Comparison of ENCODE assay signal across 8 mouse cellular contexts in genomic region chr7:27486102-27486769, GRCm38 (mm10). TPM values are rescaled to one million over a fixed set of nuclear protein-coding genes. Genes with fewer than 3 reads are reported as not detected.
DNase-seq lines count a peak whose midpoint lies in the region; ATAC-seq and TF ChIP-seq lines count a peak whose summit lies in the region.

No protein-coding gene starts in this region.

- no peak for TF ChIP-seq CTCF in liver, embryonic 14.5 days (IDR thresholded peaks at IDR 0.05; ENCODE audit: low read depth)
- TF ChIP-seq CTCF in olfactory bulb, adult 2 months (IDR thresholded peaks at IDR 0.05; ENCODE audit: insufficient read depth, low read depth, low read length): no peak

- TF ChIP-seq EP300 in liver, embryonic 14.5 days (IDR thresholded peaks at IDR 0.05; ENCODE audit: low read depth): no peak

- TF ChIP-seq POLR2A in olfactory bulb, adult 2 months (IDR thresholded peaks at IDR 0.05; ENCODE audit: insufficient read depth, low read depth, low read length): no peak

- peaks cover 30% of the 10 kb centered on the region for H3K4me1 ChIP-seq in hindbrain, embryonic 13.5 days (replicated peaks)
- H3K4me1 ChIP-seq in liver, embryonic 14.5 days (replicated peaks; ENCODE audit: control insufficient read depth in 2 of 2, insufficient read depth in 2 of 2, low read length in 1 of 2): peaks cover 40 to 49% of the 10 kb centered on the region in 2 experiments
- peaks cover 23% of the 10 kb centered on the region; the same call in 1 of the 2 replicates for H3K4me1 ChIP-seq in olfactory bulb, adult 2 months (ENCODE audit: control insufficient read depth, insufficient read depth, low read length)

- peak; percentile 74 for DNase-seq in kidney, adult 9 months
- no peak for DNase-seq in kidney, adult 18-20 months
- DNase-seq in liver, embryonic 14.5 days (ENCODE audit: low read depth in 3 of 3, low spot score in 3 of 3): peak in 2 of 3 experiments; percentile 52 to 58
- DNase-seq in gastrocnemius, adult 18-20 months (ENCODE audit: low spot score): no peak
- no peak for DNase-seq in ovary, postnatal 14 days (ENCODE audit: low spot score)

- no peaks in the 10 kb centered on the region for H3K36me3 ChIP-seq in hindbrain, embryonic 13.5 days
- peaks cover 14% of the 10 kb centered on the region for H3K36me3 ChIP-seq in liver, embryonic 14.5 days (replicated peaks; ENCODE audit: control insufficient read depth, insufficient read depth, low read depth)

- H3K4me3 ChIP-seq in hindbrain, embryonic 13.5 days: peak overlapping the region; percentile 70
- peak overlapping the region; percentile 65 to 74 for H3K4me3 ChIP-seq in liver, embryonic 14.5 days (ENCODE audit: insufficient read depth in 1 of 2, low read depth in 2 of 2, low read length in 2 of 2)
- peak overlapping the region; percentile 88 for H3K4me3 ChIP-seq in olfactory bulb, adult 2 months (ENCODE audit: insufficient read depth, low read depth, low read length)

- peak; percentile 19 for ATAC-seq in common myeloid progenitor, adult 5-6 weeks (replicated peaks; ENCODE audit: low read depth, poor library complexity, severe bottlenecking)
- peak; percentile 25 for ATAC-seq in hindbrain, embryonic 13.5 days (ENCODE audit: low FRiP score)
- peak; percentile 1; the same call in 1 of the 2 replicates for ATAC-seq in liver, embryonic 14.5 days (ENCODE audit: insufficient read depth)

- H3K9me3 ChIP-seq in hindbrain, embryonic 13.5 days: no peaks in the 10 kb centered on the region
- H3K9me3 ChIP-seq in liver, embryonic 14.5 days (ENCODE audit: control insufficient read depth, low read length): no peaks in the 10 kb centered on the region

- peaks cover 17% of the 10 kb centered on the region for H3K27me3 ChIP-seq in hindbrain, embryonic 13.5 days
- no peaks in the 10 kb centered on the region for H3K27me3 ChIP-seq in liver, embryonic 14.5 days (ENCODE audit: control insufficient read depth, insufficient read depth, low read length)

- H3K4me2 ChIP-seq in hindbrain, embryonic 13.5 days: peak overlapping the region; percentile 61
- H3K4me2 ChIP-seq in liver, embryonic 14.5 days (ENCODE audit: low read depth): peak overlapping the region; percentile 75

- WGBS in hindbrain, embryonic 13.5 days: 7% methylated on average over 13 of the region's 13 CpGs
- WGBS in liver, embryonic 14.5 days (ENCODE audit: insufficient replicate concordance): 1% methylated on average over 13 of the region's 13 CpGs
- WGBS in olfactory bulb, adult 2 months: 6% methylated on average over 13 of the region's 13 CpGs

- peak overlapping the region; percentile 43; the same call in 1 of the 2 replicates for H3K9ac ChIP-seq in hindbrain, embryonic 13.5 days
- H3K9ac ChIP-seq in liver, embryonic 14.5 days (replicated peaks): peak overlapping the region; percentile 68

- H3K27ac ChIP-seq in hindbrain, embryonic 13.5 days: peak overlapping the region; percentile 94; the same call in 1 of the 2 replicates
- H3K27ac ChIP-seq in liver, embryonic 14.5 days: peak overlapping the region; percentile 82
- H3K27ac ChIP-seq in olfactory bulb, adult 2 months (ENCODE audit: insufficient read depth, low read depth, low read length): peak overlapping the region; percentile 41; the same call in 1 of the 2 replicates

RNA-seq across cellular contexts. Expression of gene Sertad1, which starts 0.5 kb away (rescaled TPM):
- 11.5 and 14.0 TPM in 2 replicates for total RNA-seq in common myeloid progenitor, adult 5-6 weeks (2017)
- polyA plus RNA-seq in hindbrain, embryonic 13.5 days (2015; fragmentation: Nextera tagmentation; extraction: Ambion mirVana): 10.7 and 11.8 TPM in 2 replicates
- polyA plus RNA-seq in liver, embryonic 14.5 days (2012; rRNA removed): 9.9 and 13.5 TPM in 2 replicates
- 19.7 and 20.3 TPM in 2 replicates for polyA plus RNA-seq in liver, embryonic 14.5 days (2014; fragmentation: Nextera tagmentation; extraction: Ambion mirVana)
- polyA plus RNA-seq in olfactory bulb, adult 2 months (2012; ENCODE audit: insufficient read depth, insufficient read length, low replicate concordance, missing spikeins): not detected in 2 replicates
- 1 to 10 TPM; 6.9 to 8.4 TPM for total RNA-seq in gastrocnemius, adult 18-20 months (2021)

RNA-seq across cellular contexts. Expression of gene Sertad3, which starts 12.7 kb away (rescaled TPM):
- total RNA-seq in common myeloid progenitor, adult 5-6 weeks (2017): 9.6 and 13.1 TPM in 2 replicates
- polyA plus RNA-seq in hindbrain, embryonic 13.5 days (2015; fragmentation: Nextera tagmentation; extraction: Ambion mirVana): 13.0 and 13.4 TPM in 2 replicates
- polyA plus RNA-seq in liver, embryonic 14.5 days (2012; rRNA removed): 22.6 and 24.0 TPM in 2 replicates
- 22.5 and 25.3 TPM in 2 replicates for polyA plus RNA-seq in liver, embryonic 14.5 days (2014; fragmentation: Nextera tagmentation; extraction: Ambion mirVana)
- polyA plus RNA-seq in olfactory bulb, adult 2 months (2012; ENCODE audit: insufficient read depth, insufficient read length, low replicate concordance, missing spikeins): not detected in 2 replicates
- 1 to 10 TPM; 3.0 to 4.0 TPM for total RNA-seq in gastrocnemius, adult 18-20 months (2021)

RNA-seq across cellular contexts. Expression of gene Prx, which starts 12.9 kb away (rescaled TPM):
- total RNA-seq in common myeloid progenitor, adult 5-6 weeks (2017): 1.2 and 1.8 TPM in 2 replicates
- polyA plus RNA-seq in hindbrain, embryonic 13.5 days (2015; fragmentation: Nextera tagmentation; extraction: Ambion mirVana): 1.4 and 1.5 TPM in 2 replicates
- polyA plus RNA-seq in liver, embryonic 14.5 days (2012; rRNA removed): 0.55 and 0.73 TPM in 2 replicates
- 0.23 and 0.29 TPM in 2 replicates for polyA plus RNA-seq in liver, embryonic 14.5 days (2014; fragmentation: Nextera tagmentation; extraction: Ambion mirVana)
- not detected in 2 replicates for polyA plus RNA-seq in olfactory bulb, adult 2 months (2012; ENCODE audit: insufficient read depth, insufficient read length, low replicate concordance, missing spikeins)
- 1 to 10 TPM; 5.2 to 6.6 TPM for total RNA-seq in gastrocnemius, adult 18-20 months (2021)

RNA-seq across cellular contexts. Expression of gene Hipk4, which starts 36.8 kb away (rescaled TPM):
- total RNA-seq in common myeloid progenitor, adult 5-6 weeks (2017): 1.1 TPM in 1 of 2 replicates, not detected in the other
- polyA plus RNA-seq in hindbrain, embryonic 13.5 days (2015; fragmentation: Nextera tagmentation; extraction: Ambion mirVana): 0.77 and 0.79 TPM in 2 replicates
- polyA plus RNA-seq in liver, embryonic 14.5 days (2012; rRNA removed): 0.49 and 0.50 TPM in 2 replicates
- polyA plus RNA-seq in liver, embryonic 14.5 days (2014; fragmentation: Nextera tagmentation; extraction: Ambion mirVana): 0.06 TPM in 1 of 2 replicates, not detected in the other
- not detected in 2 replicates for polyA plus RNA-seq in olfactory bulb, adult 2 months (2012; ENCODE audit: insufficient read depth, insufficient read length, low replicate concordance, missing spikeins)
- total RNA-seq in gastrocnemius, adult 18-20 months (2021): not detected

RNA-seq across cellular contexts. Expression of gene Blvrb, which starts 38.5 kb away (rescaled TPM):
- total RNA-seq in common myeloid progenitor, adult 5-6 weeks (2017): 78.0 and 98.4 TPM in 2 replicates
- 18.7 and 19.3 TPM in 2 replicates for polyA plus RNA-seq in hindbrain, embryonic 13.5 days (2015; fragmentation: Nextera tagmentation; extraction: Ambion mirVana)
- 673 and 878 TPM in 2 replicates for polyA plus RNA-seq in liver, embryonic 14.5 days (2012; rRNA removed)
- polyA plus RNA-seq in liver, embryonic 14.5 days (2014; fragmentation: Nextera tagmentation; extraction: Ambion mirVana): 1,114 and 1,162 TPM in 2 replicates
- not detected in 2 replicates for polyA plus RNA-seq in olfactory bulb, adult 2 months (2012; ENCODE audit: insufficient read depth, insufficient read length, low replicate concordance, missing spikeins)
- total RNA-seq in gastrocnemius, adult 18-20 months (2021): 10 to 100 TPM; 12.5 to 12.7 TPM

Comparison
In these comparisons a context has a peak if more than half of its experiments do, and no peak if none do; other contexts are left out.
1. DNase-seq: peak in kidney, adult 9 months (single experiment) and liver, embryonic 14.5 days (2 of 3); none in kidney, adult 18-20 months (single experiment), gastrocnemius, adult 18-20 months (single experiment) and ovary, postnatal 14 days (single experiment).
2. H3K27ac ChIP-seq: peak in every context shown above with its lines; median percentile 94 in hindbrain, embryonic 13.5 days; 82 in liver, embryonic 14.5 days; 41 in olfactory bulb, adult 2 months.
3. RNA of gene Sertad3, which starts 12.7 kb away (polyA plus RNA-seq): 22.5 to 25.3 TPM in liver, embryonic 14.5 days and 13.0 to 13.4 TPM in hindbrain, embryonic 13.5 days; not detected in olfactory bulb, adult 2 months; every median in the first group is over 10 times any median in the second.
4. Peak in every context shown above with its lines, with median percentiles within 50 percentile points of each other: ATAC-seq and H3K4me3 ChIP-seq.